Mouse (Mus musculus) stomach, embryonic 14.5 days (tissue): ENCODE results near the gene 3110040M04Rik. TPM values are rescaled to one million over a fixed set of nuclear protein-coding genes. Genes with fewer than 3 reads are reported as not detected.

ENCODE experiments used
- ATAC-seq: fragments of 200-750 bp; cut with Nextera tagmentation; 2 replicates; pipeline ENCODE4 v1.8.0; 2017; ENCODE audit warnings: low read depth, moderate TSS enrichment; ENCODE audit not compliant: insufficient number of reproducible peaks, insufficient read depth, low FRiP score
- H3K27ac ChIP-seq: fragments of 300-500 bp; sonication (generic); 2 replicates; pipeline ENCODE4 v1.5.1; 2014; ENCODE audit warnings: mild to moderate bottlenecking, low read length, moderate library complexity, mixed read lengths
- H3K27me3 ChIP-seq: fragments of 300-500 bp; sonication (generic); 2 replicates; pipeline ENCODE4 v1.6.1; 2014; ENCODE audit warnings: low read length, control low read depth, mixed read lengths; ENCODE audit not compliant: control insufficient read depth, insufficient read depth
- H3K36me3 ChIP-seq: fragments of 300-500 bp; sonication (generic); 2 replicates; pipeline ENCODE4 v1.6.1; 2014; ENCODE audit warnings: mild to moderate bottlenecking, control low read depth, low read length, moderate library complexity, mixed read lengths; ENCODE audit not compliant: control insufficient read depth, insufficient read depth
- H3K4me1 ChIP-seq: fragments of 300-500 bp; sonication (generic); 2 replicates; pipeline ENCODE4 v1.6.1; 2014; ENCODE audit warnings: low read length, control low read depth, mixed read lengths; ENCODE audit not compliant: control insufficient read depth, insufficient read depth
- H3K4me2 ChIP-seq: fragments of 300-500 bp; sonication (generic); replicated peaks from 2 replicates; pipeline ENCODE4 v1.6.1; 2014; ENCODE audit warnings: low read depth, low read length, control low read depth
- H3K4me3 ChIP-seq: fragments of 300-500 bp; sonication (generic); 2 replicates; pipeline ENCODE4 v1.5.1; 2014; ENCODE audit warnings: low read depth, low read length, control low read depth
- H3K9ac ChIP-seq: fragments of 300-500 bp; sonication (generic); replicated peaks from 2 replicates; pipeline ENCODE4 v1.6.1; 2014; ENCODE audit warnings: low read depth, mild to moderate bottlenecking, control low read depth, low read length, moderate library complexity, mixed read lengths
- H3K9me3 ChIP-seq: fragments of 300-500 bp; sonication (generic); 2 replicates; pipeline ENCODE4 v1.6.1; 2016; ENCODE audit warnings: low read depth, low read length, control low read depth; ENCODE audit not compliant: control insufficient read depth
- WGBS: fragments of 180-500 bp; shearing (Covaris S2); extraction: QIAGEN DNeasy Blood & Tissue Kit; methylation state at CpG from one replicate; pipeline ENCODE4 v1.1.7; 2014; 5-methylcytosine and 5-hydroxymethylcytosine counted together
- polyA plus RNA-seq: library from polyadenylated mRNA; unstranded; fragments of >200 nt; fragmentation: Nextera tagmentation; extraction: Ambion mirVana; gene quantifications from 2 replicates; pipeline ENCODE4 v1.2.1, GENCODE M21; 2014

3110040M04Rik gene
- polyA plus RNA-seq, 1 experiment from 2014 or later, result not detected

GRCm38 (mm10) chr1:151236141-151236930 lies 32.4 kb downstream of the 3110040M04Rik start:
- H3K27me3 ChIP-seq, result no peaks in the 10 kb centered on the region
- H3K4me3 ChIP-seq, result no peak overlapping the region
- no peaks in the 10 kb centered on the region for H3K4me1 ChIP-seq
- no peak overlapping the region for H3K9ac ChIP-seq
- H3K9me3 ChIP-seq, result no peaks in the 10 kb centered on the region
- WGBS, result 68% methylated on average over 13 of the region's 13 CpGs
- H3K4me2 ChIP-seq, result no peak overlapping the region
- H3K27ac ChIP-seq, result no peak overlapping the region
- no peaks in the 10 kb centered on the region for H3K36me3 ChIP-seq
- no peak for ATAC-seq

- ATAC-seq, result no peak
- Histone ChIP-seq H3K4me1 (no peaks in the 10 kb centered on the region), H3K9me3 (no peaks in the 10 kb centered on the region), H3K27ac (no peak overlapping the region), H3K4me3 (no peak overlapping the region), H3K27me3 (no peaks in the 10 kb centered on the region), H3K4me2 (no peak overlapping the region), H3K36me3 (no peaks in the 10 kb centered on the region), H3K9ac (no peak overlapping the region)
- WGBS, result 59% methylated on average over 3 of the region's 3 CpGs
Measured at GRCm38 (mm10) chr1:151237780-151238179, 33.9 kb downstream of the 3110040M04Rik start.

GRCm38 (mm10) chr1:151243332-151243731 lies 39.4 kb downstream of the 3110040M04Rik start:
- ATAC-seq, result no peak
- 89% methylated on average over 4 of the region's 4 CpGs for WGBS

GRCm38 (mm10) chr1:151244013-151244412 lies 40.1 kb downstream of the 3110040M04Rik start:
- Histone ChIP-seq H3K36me3 (no peaks in the 10 kb centered on the region), H3K4me1 (no peaks in the 10 kb centered on the region), H3K4me3 (no peak overlapping the region), H3K9me3 (no peaks in the 10 kb centered on the region), H3K27me3 (no peaks in the 10 kb centered on the region), H3K9ac (no peak overlapping the region), H3K27ac (no peak overlapping the region), H3K4me2 (no peak overlapping the region)
- ATAC-seq, result no peak
- WGBS, result 92% methylated on average over 5 of the region's 5 CpGs

More at GRCm38 (mm10) chr1:151243332-151243731, 39.4 kb downstream of the 3110040M04Rik start:
- no peak overlapping the region for H3K4me2 ChIP-seq
- no peak overlapping the region for H3K9ac ChIP-seq
- no peaks in the 10 kb centered on the region for H3K36me3 ChIP-seq
- no peaks in the 10 kb centered on the region for H3K9me3 ChIP-seq
- H3K4me3 ChIP-seq, result no peak overlapping the region
- H3K27me3 ChIP-seq, result no peaks in the 10 kb centered on the region
- H3K27ac ChIP-seq, result no peak overlapping the region
- no peaks in the 10 kb centered on the region for H3K4me1 ChIP-seq

- WGBS, result 79% methylated on average over 4 of the region's 4 CpGs
- Histone ChIP-seq H3K4me2 (no peak overlapping the region), H3K36me3 (no peaks in the 10 kb centered on the region)
Measured at GRCm38 (mm10) chr1:151244761-151245160, 40.8 kb downstream of the 3110040M04Rik start.

GRCm38 (mm10) chr1:151245165-151245564 lies 41.2 kb downstream of the 3110040M04Rik start:
- ATAC-seq, result no peak
- Histone ChIP-seq H3K4me1 (no peaks in the 10 kb centered on the region), H3K4me3 (no peak overlapping the region), H3K36me3 (no peaks in the 10 kb centered on the region), H3K4me2 (no peak overlapping the region), H3K27me3 (no peaks in the 10 kb centered on the region), H3K27ac (no peak overlapping the region), H3K9me3 (no peaks in the 10 kb centered on the region), H3K9ac (no peak overlapping the region)
- WGBS, result 82% methylated on average over 10 of the region's 10 CpGs

More at GRCm38 (mm10) chr1:151244761-151245160, 40.8 kb downstream of the 3110040M04Rik start:
- Histone ChIP-seq H3K4me3 (no peak overlapping the region), H3K9ac (no peak overlapping the region), H3K27ac (no peak overlapping the region), H3K9me3 (no peaks in the 10 kb centered on the region), H3K27me3 (no peaks in the 10 kb centered on the region), H3K4me1 (no peaks in the 10 kb centered on the region)
- ATAC-seq, result no peak

- Histone ChIP-seq H3K4me2 (no peak overlapping the region), H3K36me3 (no peaks in the 10 kb centered on the region), H3K27me3 (no peaks in the 10 kb centered on the region), H3K9me3 (no peaks in the 10 kb centered on the region), H3K4me3 (no peak overlapping the region), H3K27ac (no peak overlapping the region), H3K9ac (no peak overlapping the region), H3K4me1 (no peaks in the 10 kb centered on the region)
- ATAC-seq, result no peak
- WGBS, result 63% methylated on average over 2 of the region's 2 CpGs
Measured at GRCm38 (mm10) chr1:151245846-151246245, 41.9 kb downstream of the 3110040M04Rik start.

- H3K4me2 ChIP-seq, result no peak overlapping the region
- WGBS, result 82% methylated on average over 3 of the region's 3 CpGs
Measured at GRCm38 (mm10) chr1:151250109-151250508, 46.2 kb downstream of the 3110040M04Rik start.

More at GRCm38 (mm10) chr1:151250109-151250508, 46.2 kb downstream of the 3110040M04Rik start:
- no peaks in the 10 kb centered on the region for H3K4me1 ChIP-seq
- H3K27me3 ChIP-seq, result no peaks in the 10 kb centered on the region
- H3K27ac ChIP-seq, result no peak overlapping the region
- no peak for ATAC-seq
- H3K4me3 ChIP-seq, result no peak overlapping the region
- H3K9ac ChIP-seq, result no peak overlapping the region
- no peaks in the 10 kb centered on the region for H3K9me3 ChIP-seq
- H3K36me3 ChIP-seq, result no peaks in the 10 kb centered on the region
